Mouse (Mus musculus): ENCODE data around the gene Nck2. TPM values are rescaled to one million over a fixed set of nuclear protein-coding genes. Genes with fewer than 3 reads are reported as not detected.

The Nck2 gene
- total RNA-seq (2014; rRNA removed; ENCODE audit: low replicate concordance) (47.8 and 49.7 TPM in 2 replicates), polyA plus RNA-seq (2015; fragmentation: Nextera tagmentation; extraction: Ambion mirVana) (17.6 and 17.7 TPM in 2 replicates)

DNA sequence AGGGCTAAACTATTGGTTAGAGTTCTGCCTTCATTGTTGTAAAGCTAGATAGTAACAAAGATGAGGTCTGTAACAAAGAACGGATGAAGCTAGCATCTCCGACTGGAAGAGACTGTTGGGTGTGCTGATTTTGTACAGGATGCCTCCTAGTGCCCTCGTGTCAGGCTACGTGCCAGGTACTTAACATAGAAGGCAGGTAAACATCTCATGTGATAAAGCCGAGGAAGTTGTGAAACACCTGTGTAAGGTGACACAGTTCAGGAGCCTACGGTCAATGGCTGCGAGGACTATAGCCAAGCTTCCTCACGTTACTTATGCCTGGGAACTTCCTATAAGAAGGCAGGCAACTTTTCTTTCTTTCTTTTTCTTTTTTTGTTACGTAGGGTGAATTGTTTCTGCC, at the start of gene Nck2:
Nck2 (plus strand) TSS at position 49 of the 400 bp plus-strand sequence.
- no peak for TF ChIP-seq EP300 (IDR thresholded peaks at IDR 0.05; ENCODE audit: low read depth)
- Histone ChIP-seq H3K4me3 (ENCODE audit: low read depth, low read length) (peak within 1 kb of the TSS; percentile 99), H3K4me2 (ENCODE audit: low read depth, low read length) (peak within 1 kb of the TSS; percentile 96), H3K4me1 (ENCODE audit: control insufficient read depth, insufficient read depth) (peaks cover 26% of the 10 kb centered on the region; the same call in 1 of the 2 replicates), H3K36me3 (replicated peaks; ENCODE audit: control insufficient read depth, insufficient read depth, low read length) (no peaks in the 10 kb centered on the region), H3K27me3 (ENCODE audit: control insufficient read depth, insufficient read depth, low read length) (no peaks in the 10 kb centered on the region), H3K9me3 (replicated peaks; ENCODE audit: control insufficient read depth, low read length) (no peaks in the 10 kb centered on the region), H3K9ac (replicated peaks; ENCODE audit: low read depth, low read length) (peak within 1 kb of the TSS; percentile 95), H3K27ac (ENCODE audit: low read depth) (peak within 1 kb of the TSS; percentile 95)
- 24% methylated on average over 9 of the region's 9 CpGs for WGBS
- ATAC-seq (ENCODE audit: insufficient read depth, low read depth) (no peak), DNase-seq (ENCODE audit: low spot score) (no peak)

DNA sequence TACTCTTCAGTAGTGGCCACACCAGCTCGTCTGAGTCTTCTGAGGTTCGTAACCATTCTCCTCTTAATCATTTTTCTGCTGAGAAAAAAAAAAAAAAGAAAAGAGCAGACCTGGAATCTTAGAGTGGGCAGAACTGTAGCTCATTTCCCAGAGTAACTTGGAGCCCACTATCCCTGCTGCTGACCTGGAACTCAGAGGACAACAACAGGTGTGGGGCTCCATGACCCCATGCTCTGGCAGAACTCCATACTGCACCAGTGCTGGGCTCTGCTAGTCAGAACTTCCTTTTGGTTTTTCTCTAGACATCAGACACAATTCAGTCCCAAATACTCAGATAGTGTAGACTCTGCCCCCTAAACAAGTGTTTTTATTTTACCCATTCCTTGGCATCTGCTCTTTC, 49.3 kb upstream of the Nck2 start:
- DNase-seq (ENCODE audit: low spot score): no peak
- H3K27me3 ChIP-seq (ENCODE audit: control insufficient read depth, insufficient read depth, low read length): no peaks in the 10 kb centered on the region
- no peak overlapping the region for H3K9ac ChIP-seq (replicated peaks; ENCODE audit: low read depth, low read length)
- H3K4me1 ChIP-seq (ENCODE audit: control insufficient read depth, insufficient read depth): no peaks in the 10 kb centered on the region
- ATAC-seq (ENCODE audit: insufficient read depth, low read depth): no peak
- H3K9me3 ChIP-seq (replicated peaks; ENCODE audit: control insufficient read depth, low read length): no peaks in the 10 kb centered on the region
- TF ChIP-seq EP300 (IDR thresholded peaks at IDR 0.05; ENCODE audit: low read depth) (no peak), CTCF (IDR thresholded peaks at IDR 0.05; ENCODE audit: low read depth) (no peak)
- WGBS: 78% methylated on average over 2 of the region's 2 CpGs
- no peak overlapping the region for H3K4me2 ChIP-seq (ENCODE audit: low read depth, low read length)
- no peak overlapping the region for H3K27ac ChIP-seq (ENCODE audit: low read depth)
- H3K36me3 ChIP-seq (replicated peaks; ENCODE audit: control insufficient read depth, insufficient read depth, low read length): no peaks in the 10 kb centered on the region
- no peak overlapping the region for H3K4me3 ChIP-seq (ENCODE audit: low read depth, low read length)

DNA sequence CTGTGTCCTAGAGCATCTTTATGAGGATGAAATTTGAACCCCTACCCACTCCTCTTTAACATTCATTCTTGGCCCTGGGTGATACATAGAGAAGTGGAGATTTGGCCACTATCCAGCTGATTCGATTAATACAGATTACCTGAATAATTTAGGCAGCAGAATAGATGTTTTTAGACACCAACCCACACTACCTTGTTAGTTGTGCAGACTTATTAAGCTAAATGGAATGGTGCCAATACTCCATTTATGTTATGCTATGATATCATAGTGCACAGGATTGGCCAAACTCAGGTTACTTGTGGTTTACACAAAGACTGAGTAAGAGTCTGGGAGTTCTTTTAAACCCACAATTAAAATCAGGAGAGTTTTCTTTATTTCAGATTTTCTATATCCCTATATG, 48.6 kb upstream of the Nck2 start:
- Histone ChIP-seq H3K9ac (replicated peaks; ENCODE audit: low read depth, low read length) (no peak overlapping the region), H3K27ac (ENCODE audit: low read depth) (no peak overlapping the region), H3K27me3 (ENCODE audit: control insufficient read depth, insufficient read depth, low read length) (no peaks in the 10 kb centered on the region), H3K36me3 (replicated peaks; ENCODE audit: control insufficient read depth, insufficient read depth, low read length) (no peaks in the 10 kb centered on the region), H3K9me3 (replicated peaks; ENCODE audit: control insufficient read depth, low read length) (no peaks in the 10 kb centered on the region), H3K4me2 (ENCODE audit: low read depth, low read length) (no peak overlapping the region), H3K4me3 (ENCODE audit: low read depth, low read length) (no peak overlapping the region), H3K4me1 (ENCODE audit: control insufficient read depth, insufficient read depth) (no peaks in the 10 kb centered on the region)
- no peak for DNase-seq (ENCODE audit: low spot score)
- TF ChIP-seq EP300 (IDR thresholded peaks at IDR 0.05; ENCODE audit: low read depth): no peak
- TF ChIP-seq CTCF (IDR thresholded peaks at IDR 0.05; ENCODE audit: low read depth): no peak
- 62% methylated on average over 1 of the region's 1 CpGs for WGBS
- no peak for ATAC-seq (ENCODE audit: insufficient read depth, low read depth)

DNA sequence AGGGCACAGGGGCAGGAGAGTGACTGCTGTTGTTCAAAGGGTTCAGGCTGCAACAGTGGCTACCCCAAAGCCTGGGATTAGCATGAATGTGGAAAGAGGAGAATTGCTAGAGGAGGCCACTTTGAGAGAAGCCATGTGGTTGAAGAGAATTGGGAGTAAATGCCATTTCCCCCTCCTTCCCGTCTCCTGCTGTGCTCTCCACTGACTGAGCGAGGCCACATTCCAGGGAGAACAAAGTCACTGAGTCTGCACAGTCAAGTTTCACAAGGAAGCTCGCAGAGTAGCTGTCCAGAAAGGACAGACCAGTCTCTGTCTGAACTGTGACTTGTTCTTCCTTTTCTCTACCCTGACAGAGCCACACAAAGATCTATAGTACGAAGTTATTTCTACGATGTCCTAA, 47.9 kb upstream of the Nck2 start:
- Histone ChIP-seq H3K4me3 (ENCODE audit: low read depth, low read length) (no peak overlapping the region), H3K27ac (ENCODE audit: low read depth) (no peak overlapping the region), H3K4me2 (ENCODE audit: low read depth, low read length) (no peak overlapping the region), H3K36me3 (replicated peaks; ENCODE audit: control insufficient read depth, insufficient read depth, low read length) (no peaks in the 10 kb centered on the region), H3K9ac (replicated peaks; ENCODE audit: low read depth, low read length) (no peak overlapping the region), H3K27me3 (ENCODE audit: control insufficient read depth, insufficient read depth, low read length) (no peaks in the 10 kb centered on the region), H3K9me3 (replicated peaks; ENCODE audit: control insufficient read depth, low read length) (no peaks in the 10 kb centered on the region), H3K4me1 (ENCODE audit: control insufficient read depth, insufficient read depth) (no peaks in the 10 kb centered on the region)
- DNase-seq (ENCODE audit: low spot score): no peak
- no peak for ATAC-seq (ENCODE audit: insufficient read depth, low read depth)
- WGBS: 46% methylated on average over 5 of the region's 5 CpGs
- TF ChIP-seq EP300 (IDR thresholded peaks at IDR 0.05; ENCODE audit: low read depth) (no peak), CTCF (IDR thresholded peaks at IDR 0.05; ENCODE audit: low read depth) (no peak)

DNA sequence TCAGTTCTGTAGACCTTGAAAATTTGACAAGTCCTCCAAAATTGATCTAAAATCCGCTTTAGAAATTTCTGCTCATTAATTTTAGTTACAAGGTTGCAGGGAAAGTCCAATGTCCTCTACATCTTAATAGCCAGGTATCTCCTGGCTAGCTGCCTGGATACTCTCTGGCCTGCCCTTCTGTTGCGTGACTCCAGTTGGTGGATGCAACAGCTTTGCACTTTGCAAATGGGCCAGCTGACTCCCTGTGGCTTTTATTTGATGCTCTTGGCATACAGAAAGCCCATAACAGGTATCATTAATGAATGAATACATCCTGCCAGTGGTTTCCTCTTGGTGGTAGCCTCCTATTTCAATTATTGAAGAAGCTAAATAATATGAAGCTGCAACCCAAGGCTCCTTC, 47.3 kb upstream of the Nck2 start:
- Histone ChIP-seq H3K9ac (replicated peaks; ENCODE audit: low read depth, low read length) (no peak overlapping the region), H3K9me3 (replicated peaks; ENCODE audit: control insufficient read depth, low read length) (no peaks in the 10 kb centered on the region), H3K27ac (ENCODE audit: low read depth) (no peak overlapping the region), H3K27me3 (ENCODE audit: control insufficient read depth, insufficient read depth, low read length) (no peaks in the 10 kb centered on the region), H3K4me3 (ENCODE audit: low read depth, low read length) (no peak overlapping the region), H3K4me1 (ENCODE audit: control insufficient read depth, insufficient read depth) (no peaks in the 10 kb centered on the region), H3K36me3 (replicated peaks; ENCODE audit: control insufficient read depth, insufficient read depth, low read length) (no peaks in the 10 kb centered on the region), H3K4me2 (ENCODE audit: low read depth, low read length) (no peak overlapping the region)
- TF ChIP-seq CTCF (IDR thresholded peaks at IDR 0.05; ENCODE audit: low read depth): no peak
- TF ChIP-seq EP300 (IDR thresholded peaks at IDR 0.05; ENCODE audit: low read depth): no peak
- 87% methylated on average over 2 of the region's 2 CpGs for WGBS
- no peak for ATAC-seq (ENCODE audit: insufficient read depth, low read depth)
- DNase-seq (ENCODE audit: low spot score): no peak
